Mouse (Mus musculus): ENCODE measurements at regions not wholly inside any gene's neighbourhood (a gene's known extent, or its start where the extent isn't known, plus 50 kb on each side); places are given as distances from the start of the nearest gene placed in this dataset.
A peak's percentile ranks its signal among the peaks of the same experiment; 100 is the strongest.

DNA sequence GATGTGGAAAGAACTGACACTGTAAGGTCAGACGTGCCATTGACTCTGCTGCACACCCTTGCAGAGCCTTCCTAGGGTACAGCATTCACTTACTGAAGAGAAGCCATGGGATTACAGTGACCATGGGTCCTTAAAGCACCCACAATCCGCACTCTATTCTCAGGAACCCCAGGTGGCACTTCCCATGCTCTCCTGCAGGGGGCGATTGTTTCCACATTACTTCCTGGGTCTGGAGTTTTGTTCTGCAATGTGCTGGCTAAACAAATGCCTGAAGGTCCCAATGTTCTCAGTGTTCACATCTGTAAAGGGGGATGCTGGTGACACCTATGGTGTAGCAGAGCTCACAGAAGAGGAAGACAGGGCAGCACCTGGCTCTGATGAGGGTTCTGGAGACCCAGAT lies 198.0 kb downstream of the Gm26897 start:
- H3K9ac ChIP-seq (ENCODE audit: low read depth, poor library complexity, severe bottlenecking): no peak overlapping the region
- no peak overlapping the region for H3K4me3 ChIP-seq (ENCODE audit: low read depth, low read length)
- no peak overlapping the region for H3K27ac ChIP-seq (ENCODE audit: insufficient read depth, low read length)
- H3K36me3 ChIP-seq (ENCODE audit: control insufficient read depth, insufficient read depth, low read length, poor library complexity, severe bottlenecking): no peaks in the 10 kb centered on the region
- no peaks in the 10 kb centered on the region for H3K27me3 ChIP-seq (ENCODE audit: control insufficient read depth, insufficient read depth, low read length, poor library complexity, severe bottlenecking)
- TF ChIP-seq EP300 (IDR thresholded peaks at IDR 0.05; ENCODE audit: insufficient read depth, low read depth, low read length) (no peak), CTCF (IDR thresholded peaks at IDR 0.05; ENCODE audit: low read depth, low read length) (peak; percentile 57)
- H3K4me1 ChIP-seq (ENCODE audit: control insufficient read depth, insufficient read depth, low read length): no peaks in the 10 kb centered on the region
- no peaks in the 10 kb centered on the region for H3K9me3 ChIP-seq (replicated peaks; ENCODE audit: control insufficient read depth, insufficient read depth, low read length, poor library complexity, severe bottlenecking)

DNA sequence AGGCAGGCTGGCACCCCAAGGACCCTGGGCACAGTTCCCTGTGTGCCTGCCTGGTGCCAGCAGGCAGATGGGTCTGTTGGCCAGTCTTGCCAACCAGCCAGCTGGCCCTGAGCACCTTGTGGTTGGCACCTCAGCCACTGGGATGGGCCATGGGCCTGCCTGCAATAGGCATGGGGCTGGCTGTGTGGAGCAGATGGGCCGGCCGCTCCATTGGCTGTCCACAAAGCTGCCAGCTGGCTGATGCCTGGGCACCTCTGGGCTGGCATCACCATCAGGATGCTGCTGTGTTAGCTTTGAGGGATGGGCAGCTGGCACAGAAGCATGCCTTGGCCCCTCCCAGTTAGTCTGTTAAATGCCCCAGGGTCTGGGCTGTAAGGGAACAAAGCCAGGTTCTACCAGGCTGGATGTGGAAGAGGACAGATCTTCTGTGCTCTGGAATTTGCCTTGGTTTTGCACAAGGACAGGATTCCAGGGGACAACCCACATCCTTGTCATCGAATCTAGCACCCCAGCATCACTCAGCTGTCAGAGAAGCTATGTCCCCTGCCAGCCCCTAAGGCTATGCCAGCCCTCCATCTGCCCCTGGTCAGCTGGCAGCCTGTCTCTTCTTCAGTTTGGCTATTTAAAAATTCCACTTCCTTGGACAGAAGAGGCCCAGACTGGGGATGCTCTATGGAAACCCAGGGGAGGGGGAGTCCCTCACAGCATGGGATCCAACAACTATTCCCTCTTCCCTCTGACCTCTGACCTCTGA lies 201.8 kb downstream of the Gm26897 start:
- Histone ChIP-seq H3K27ac (ENCODE audit: insufficient read depth, low read length) (no peak overlapping the region), H3K9ac (ENCODE audit: low read depth, poor library complexity, severe bottlenecking) (no peak overlapping the region), H3K4me1 (ENCODE audit: control insufficient read depth, insufficient read depth, low read length) (no peaks in the 10 kb centered on the region), H3K36me3 (ENCODE audit: control insufficient read depth, insufficient read depth, low read length, poor library complexity, severe bottlenecking) (no peaks in the 10 kb centered on the region), H3K4me3 (ENCODE audit: low read depth, low read length) (no peak overlapping the region), H3K9me3 (replicated peaks; ENCODE audit: control insufficient read depth, insufficient read depth, low read length, poor library complexity, severe bottlenecking) (no peaks in the 10 kb centered on the region), H3K27me3 (ENCODE audit: control insufficient read depth, insufficient read depth, low read length, poor library complexity, severe bottlenecking) (no peaks in the 10 kb centered on the region)
- TF ChIP-seq CTCF (IDR thresholded peaks at IDR 0.05; ENCODE audit: low read depth, low read length) (no peak), POLR2A (IDR thresholded peaks at IDR 0.05; ENCODE audit: insufficient read depth, low read length) (no peak), EP300 (IDR thresholded peaks at IDR 0.05; ENCODE audit: insufficient read depth, low read depth, low read length) (no peak)

DNA sequence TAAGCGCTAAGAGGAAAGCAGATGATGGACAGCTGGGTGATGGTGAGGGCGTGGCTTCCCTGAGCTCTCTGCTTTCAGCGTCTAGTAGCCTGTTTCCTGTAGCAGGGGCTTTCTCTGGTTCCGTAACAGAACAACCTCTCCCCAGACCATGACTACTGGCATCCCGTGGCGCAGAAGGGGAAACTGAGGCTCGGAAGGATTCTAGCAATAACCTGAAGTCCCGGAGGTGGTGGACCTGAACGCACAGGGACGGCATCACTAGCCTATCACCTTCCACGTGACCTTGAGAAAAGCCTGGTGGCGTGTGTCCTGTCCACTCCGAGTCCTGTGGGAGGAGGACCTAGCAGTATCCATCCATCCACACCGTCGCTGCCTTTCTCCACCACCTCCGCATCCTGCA lies 208.1 kb downstream of the Gm26897 start:
- Histone ChIP-seq H3K4me1 (ENCODE audit: control insufficient read depth, insufficient read depth, low read length) (no peaks in the 10 kb centered on the region), H3K9me3 (replicated peaks; ENCODE audit: control insufficient read depth, insufficient read depth, low read length, poor library complexity, severe bottlenecking) (no peaks in the 10 kb centered on the region), H3K27me3 (ENCODE audit: control insufficient read depth, insufficient read depth, low read length, poor library complexity, severe bottlenecking) (no peaks in the 10 kb centered on the region), H3K9ac (ENCODE audit: low read depth, poor library complexity, severe bottlenecking) (no peak overlapping the region), H3K4me3 (ENCODE audit: low read depth, low read length) (no peak overlapping the region), H3K27ac (ENCODE audit: insufficient read depth, low read length) (no peak overlapping the region), H3K36me3 (ENCODE audit: control insufficient read depth, insufficient read depth, low read length, poor library complexity, severe bottlenecking) (no peaks in the 10 kb centered on the region)
- no peak for TF ChIP-seq EP300 (IDR thresholded peaks at IDR 0.05; ENCODE audit: insufficient read depth, low read depth, low read length)
- TF ChIP-seq POLR2A (IDR thresholded peaks at IDR 0.05; ENCODE audit: insufficient read depth, low read length): no peak
- TF ChIP-seq CTCF (IDR thresholded peaks at IDR 0.05; ENCODE audit: low read depth, low read length): no peak

DNA sequence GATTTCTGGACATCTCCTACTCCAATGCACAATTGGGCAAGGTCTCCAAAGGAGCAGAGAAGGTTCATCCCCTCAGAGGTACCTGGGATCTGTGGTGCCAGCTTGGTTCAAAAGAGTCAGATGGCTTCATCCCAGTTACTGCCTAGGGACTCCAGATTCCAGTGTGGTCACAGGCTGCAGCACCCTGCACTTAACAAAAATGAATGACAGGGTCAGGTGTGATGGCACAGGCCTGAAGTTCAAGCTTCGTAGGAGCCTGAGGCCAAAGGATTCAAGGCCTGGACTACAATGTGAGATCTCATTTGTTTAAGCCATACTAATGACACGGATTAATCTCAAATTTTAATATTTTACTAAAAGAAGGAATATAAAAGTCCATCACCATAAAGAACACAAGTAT lies 209.1 kb downstream of the Gm26897 start:
- no peak overlapping the region for H3K27ac ChIP-seq (ENCODE audit: insufficient read depth, low read length)
- H3K27me3 ChIP-seq (ENCODE audit: control insufficient read depth, insufficient read depth, low read length, poor library complexity, severe bottlenecking): no peaks in the 10 kb centered on the region
- H3K36me3 ChIP-seq (ENCODE audit: control insufficient read depth, insufficient read depth, low read length, poor library complexity, severe bottlenecking): no peaks in the 10 kb centered on the region
- no peak for TF ChIP-seq EP300 (IDR thresholded peaks at IDR 0.05; ENCODE audit: insufficient read depth, low read depth, low read length)
- no peak for TF ChIP-seq CTCF (IDR thresholded peaks at IDR 0.05; ENCODE audit: low read depth, low read length)
- no peak for TF ChIP-seq POLR2A (IDR thresholded peaks at IDR 0.05; ENCODE audit: insufficient read depth, low read length)
- no peaks in the 10 kb centered on the region for H3K4me1 ChIP-seq (ENCODE audit: control insufficient read depth, insufficient read depth, low read length)
- H3K9me3 ChIP-seq (replicated peaks; ENCODE audit: control insufficient read depth, insufficient read depth, low read length, poor library complexity, severe bottlenecking): no peaks in the 10 kb centered on the region
- no peak overlapping the region for H3K9ac ChIP-seq (ENCODE audit: low read depth, poor library complexity, severe bottlenecking)
- H3K4me3 ChIP-seq (ENCODE audit: low read depth, low read length): no peak overlapping the region

DNA sequence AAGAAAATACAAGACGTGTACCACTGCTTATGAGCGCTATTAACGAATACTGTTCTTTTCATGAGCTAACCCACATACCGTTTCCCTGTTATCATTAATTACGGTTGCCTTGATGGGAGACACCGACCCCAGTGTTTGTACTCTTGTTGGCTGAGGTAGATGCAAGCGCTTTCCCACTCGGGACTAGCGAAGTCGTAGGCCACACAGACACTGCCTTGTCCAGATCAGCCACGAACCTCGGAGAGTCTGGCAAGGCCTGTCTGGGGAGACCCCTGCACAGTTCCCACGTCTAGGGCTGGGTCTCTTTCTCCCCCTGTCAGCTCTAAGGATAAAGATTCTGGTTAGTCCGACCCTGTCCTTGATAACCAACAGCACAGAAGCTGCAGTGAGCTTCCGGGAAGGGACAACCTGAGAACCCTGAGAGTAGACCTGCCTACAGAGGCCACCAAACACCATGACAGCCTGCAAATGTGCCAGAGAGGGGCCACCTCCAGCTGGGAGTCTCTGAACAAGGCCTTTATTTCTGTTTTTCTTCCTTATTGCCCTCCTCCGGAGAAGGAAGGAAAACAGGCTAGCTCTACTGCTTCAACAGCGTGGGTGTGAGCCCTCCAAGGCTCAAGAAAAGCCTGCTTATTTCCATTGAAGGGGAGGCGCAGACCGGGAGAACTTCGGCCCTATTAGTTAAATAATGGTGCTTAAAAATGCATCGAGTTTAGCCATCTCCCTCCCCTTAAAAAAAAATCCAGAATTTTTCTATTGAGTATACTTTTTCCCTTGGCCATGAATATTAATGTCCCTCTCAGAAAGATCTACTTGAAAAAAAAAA lies 209.8 kb downstream of the Gm26897 start:
- Histone ChIP-seq H3K27ac (ENCODE audit: insufficient read depth, low read length) (no peak overlapping the region), H3K9ac (ENCODE audit: low read depth, poor library complexity, severe bottlenecking) (no peak overlapping the region), H3K9me3 (replicated peaks; ENCODE audit: control insufficient read depth, insufficient read depth, low read length, poor library complexity, severe bottlenecking) (no peaks in the 10 kb centered on the region), H3K27me3 (ENCODE audit: control insufficient read depth, insufficient read depth, low read length, poor library complexity, severe bottlenecking) (no peaks in the 10 kb centered on the region), H3K4me1 (ENCODE audit: control insufficient read depth, insufficient read depth, low read length) (no peaks in the 10 kb centered on the region), H3K4me3 (ENCODE audit: low read depth, low read length) (no peak overlapping the region), H3K36me3 (ENCODE audit: control insufficient read depth, insufficient read depth, low read length, poor library complexity, severe bottlenecking) (no peaks in the 10 kb centered on the region)
- no peak for TF ChIP-seq CTCF (IDR thresholded peaks at IDR 0.05; ENCODE audit: low read depth, low read length)
- TF ChIP-seq EP300 (IDR thresholded peaks at IDR 0.05; ENCODE audit: insufficient read depth, low read depth, low read length): no peak
- no peak for TF ChIP-seq POLR2A (IDR thresholded peaks at IDR 0.05; ENCODE audit: insufficient read depth, low read length)
